Mouse (Mus musculus) small intestine, adult 2 months (tissue): ENCODE data around the gene Gm5767. TPM values are rescaled to one million over a fixed set of nuclear protein-coding genes. Genes with fewer than 3 reads are reported as not detected.

Experiments used
- H3K27ac ChIP-seq: fragments of 200-500 bp; 2 replicates; pipeline ENCODE4 v1.5.1; 2012; ENCODE audit warnings: low read depth, low read length, control low read depth, inconsistent platforms; ENCODE audit not compliant: insufficient read depth
- H3K27me3 ChIP-seq: fragments of 200-500 bp; 2 replicates; pipeline ENCODE4 v1.6.1; 2012; ENCODE audit warnings: mild to moderate bottlenecking, moderate library complexity, low read length, inconsistent platforms; ENCODE audit not compliant: control insufficient read depth, insufficient read depth
- H3K36me3 ChIP-seq: fragments of 200-500 bp; 2 replicates; pipeline ENCODE4 v1.6.1; 2012; ENCODE audit warnings: mild to moderate bottlenecking, low read length, control low read depth, inconsistent platforms; ENCODE audit not compliant: control insufficient read depth, insufficient read depth
- H3K4me1 ChIP-seq: fragments of 200-500 bp; 2 replicates; pipeline ENCODE4 v1.6.1; 2012; ENCODE audit warnings: low read length, inconsistent platforms, mixed read lengths; ENCODE audit not compliant: control insufficient read depth, insufficient read depth, insufficient read length
- H3K4me3 ChIP-seq: fragments of 200-500 bp; 2 replicates; pipeline ENCODE4 v1.5.1; 2012; ENCODE audit warnings: low read depth, mild to moderate bottlenecking, control low read depth, inconsistent platforms, low read length, moderate library complexity
- CTCF ChIP-seq: fragments of 200-500 bp; IDR thresholded peaks from 2 replicates; pipeline ENCODE4 v1.5.1; 2012; ENCODE audit warnings: low read depth, mild to moderate bottlenecking, control low read depth, inconsistent platforms, low read length, moderate library complexity, mixed read lengths; ENCODE audit not compliant: insufficient replicate concordance, insufficient read length; ENCODE audit errors: extremely low read depth
- POLR2A ChIP-seq: fragments of 200-500 bp; IDR thresholded peaks from 2 replicates; pipeline ENCODE4 v1.6.1; 2012; ENCODE audit warnings: low read depth, mild to moderate bottlenecking, control low read depth, inconsistent platforms, low read length, moderate library complexity
- WGBS: fragments of 180-500 bp; shearing (Covaris S2); methylation state at CpG from one replicate; pipeline ENCODE4 v1.1.7; 2018; 5-methylcytosine and 5-hydroxymethylcytosine counted together
- polyA plus RNA-seq: library from polyadenylated mRNA; depleted of rRNA; stranded (reverse); fragments of >200 nt; gene quantifications from 2 replicates; pipeline ENCODE4 v1.2.3, GENCODE M21; 2012

The Gm5767 gene
- polyA plus RNA-seq, 1 experiment, result not detected

- no peak overlapping the region for H3K4me3 ChIP-seq
- peaks cover 19% of the 10 kb centered on the region for H3K4me1 ChIP-seq
- TF ChIP-seq POLR2A (no peak), CTCF (peak; percentile 74; the same call in 1 of the 2 replicates)
- WGBS, result 43% methylated on average over 7 of the region's 7 CpGs
- H3K27ac ChIP-seq, result peak overlapping the region; percentile 17; the same call in 1 of the 2 replicates
- H3K36me3 ChIP-seq, result peaks cover 19% of the 10 kb centered on the region
- H3K27me3 ChIP-seq, result no peaks in the 10 kb centered on the region
Observed at GRCm38 (mm10) chr16:8686121-8686870, 5.7 kb downstream of the Gm5767 start.

GRCm38 (mm10) chr16:8686871-8687535, 6.4 kb downstream of the Gm5767 start:
- Histone ChIP-seq H3K27ac (peak overlapping the region; percentile 81), H3K4me3 (peak overlapping the region; percentile 0; the same call in 1 of the 2 replicates), H3K27me3 (no peaks in the 10 kb centered on the region), H3K36me3 (peaks cover 25% of the 10 kb centered on the region), H3K4me1 (peaks cover 19% of the 10 kb centered on the region)
- 29% methylated on average over 11 of the region's 11 CpGs for WGBS
- TF ChIP-seq POLR2A, result no peak
- no peak for TF ChIP-seq CTCF

- Histone ChIP-seq H3K4me1 (peaks cover 19% of the 10 kb centered on the region), H3K27me3 (no peaks in the 10 kb centered on the region), H3K4me3 (no peak overlapping the region), H3K36me3 (peaks cover 31% of the 10 kb centered on the region), H3K27ac (peak overlapping the region; percentile 81)
- no peak for TF ChIP-seq CTCF
- no peak for TF ChIP-seq POLR2A
Observed at GRCm38 (mm10) chr16:8687559-8688112, 7.1 kb downstream of the Gm5767 start.

- Histone ChIP-seq H3K36me3 (peaks cover 52% of the 10 kb centered on the region), H3K4me3 (no peak overlapping the region), H3K27ac (no peak overlapping the region), H3K4me1 (peaks cover 19% of the 10 kb centered on the region), H3K27me3 (no peaks in the 10 kb centered on the region)
- no peak for TF ChIP-seq POLR2A
- TF ChIP-seq CTCF, result no peak
- WGBS, result 77% methylated on average over 11 of the region's 11 CpGs
Observed at GRCm38 (mm10) chr16:8689979-8690656, 9.5 kb downstream of the Gm5767 start.

- peaks cover 19% of the 10 kb centered on the region for H3K4me1 ChIP-seq
- H3K4me3 ChIP-seq, result no peak overlapping the region
- TF ChIP-seq POLR2A, result no peak
- TF ChIP-seq CTCF, result no peak
- WGBS, result 86% methylated on average over 7 of the region's 7 CpGs
- H3K27ac ChIP-seq, result no peak overlapping the region
- peaks cover 59% of the 10 kb centered on the region for H3K36me3 ChIP-seq
- no peaks in the 10 kb centered on the region for H3K27me3 ChIP-seq
Observed at GRCm38 (mm10) chr16:8691206-8691605, 10.6 kb downstream of the Gm5767 start.

GRCm38 (mm10) chr16:8699556-8699955, 19.0 kb downstream of the Gm5767 start:
- no peak overlapping the region for H3K4me3 ChIP-seq
- H3K27me3 ChIP-seq, result no peaks in the 10 kb centered on the region
- H3K4me1 ChIP-seq, result no peaks in the 10 kb centered on the region
- peaks cover 88% of the 10 kb centered on the region for H3K36me3 ChIP-seq
- 89% methylated on average over 8 of the region's 8 CpGs for WGBS
- TF ChIP-seq POLR2A (no peak), CTCF (no peak)
- H3K27ac ChIP-seq, result no peak overlapping the region
